Mouse (Mus musculus) B cell, adult 2 months (primary cell): Measurements from ENCODE around the gene Creb3.
"Not testable (repeated sequence)": the region's sequence is repeated elsewhere in the genome, so short reads cannot be mapped to it uniquely, and the experiment has no call there.

Experiments used
- DNase-seq, 2 experiments: peaks; one replicate each; pipeline ENCODE4 v3.0.0; 2022

Creb3 gene

DNA sequence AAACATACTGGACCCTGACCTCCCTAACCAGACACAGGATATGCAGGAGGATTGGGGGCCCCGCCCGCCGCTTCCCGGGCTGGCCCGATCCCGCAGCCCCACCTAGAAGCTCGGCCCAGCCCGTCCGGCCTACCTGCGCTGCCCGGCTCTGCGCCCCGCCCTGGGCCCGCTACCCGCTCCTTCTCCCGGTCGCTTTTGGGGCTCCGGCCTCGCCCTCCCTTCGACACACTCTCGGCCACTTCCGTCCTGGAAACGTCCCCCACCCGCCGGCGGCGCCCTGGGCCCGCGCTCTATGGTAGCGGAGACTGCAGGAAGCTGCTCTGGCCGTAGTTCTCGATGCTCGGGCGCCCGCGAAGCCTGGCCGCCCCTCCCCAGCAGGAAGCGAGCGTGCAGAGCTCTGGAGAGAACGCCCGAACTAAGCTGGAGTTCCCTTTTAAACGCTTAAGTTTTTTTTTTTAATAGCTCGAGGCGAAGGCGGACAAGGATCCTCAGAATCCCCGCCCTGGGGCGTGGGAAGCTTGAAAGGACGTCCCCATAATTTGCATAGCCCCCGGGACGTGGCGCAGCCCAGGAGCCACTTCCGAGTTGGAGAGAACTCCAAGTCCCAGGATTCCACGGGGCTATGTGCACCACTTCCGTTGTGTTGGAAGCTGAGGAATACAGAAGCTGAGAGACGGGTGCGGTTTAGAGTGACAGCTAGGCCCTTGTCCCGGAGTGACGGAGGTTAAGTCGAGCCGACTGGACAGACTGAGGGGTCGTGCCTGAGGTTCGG lies at the start of gene Creb3, which contains the start of gene Tln1:
Gene Creb3, plus strand, starts transcription at position 336 of the 772 bp plus-strand sequence.
Gene Tln1, minus strand, starts transcription at position 695 of the 772 bp plus-strand sequence.
- peak; percentile 96 to 97 for DNase-seq

DNA sequence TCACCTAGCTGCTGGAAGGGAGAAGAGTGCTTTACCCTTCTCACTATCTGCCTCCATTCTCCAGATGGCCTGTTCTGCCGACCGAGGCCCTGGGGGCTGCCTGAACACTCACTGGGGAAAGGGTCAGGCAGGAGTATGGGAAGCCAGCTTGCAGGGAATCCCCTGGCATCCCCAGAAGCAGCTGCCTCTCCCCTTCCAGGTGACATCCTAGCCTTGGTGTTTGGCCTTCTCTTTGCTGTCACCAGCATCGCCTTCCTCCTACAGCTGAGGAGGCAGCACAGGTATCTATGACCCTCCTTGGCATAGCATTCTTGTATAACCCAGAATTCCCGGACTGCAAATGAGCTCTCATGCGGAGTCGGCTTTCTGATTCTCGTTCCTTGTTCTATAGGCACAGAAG lies 49.5 kb upstream of the Creb3 start:
- no peak for DNase-seq

DNA sequence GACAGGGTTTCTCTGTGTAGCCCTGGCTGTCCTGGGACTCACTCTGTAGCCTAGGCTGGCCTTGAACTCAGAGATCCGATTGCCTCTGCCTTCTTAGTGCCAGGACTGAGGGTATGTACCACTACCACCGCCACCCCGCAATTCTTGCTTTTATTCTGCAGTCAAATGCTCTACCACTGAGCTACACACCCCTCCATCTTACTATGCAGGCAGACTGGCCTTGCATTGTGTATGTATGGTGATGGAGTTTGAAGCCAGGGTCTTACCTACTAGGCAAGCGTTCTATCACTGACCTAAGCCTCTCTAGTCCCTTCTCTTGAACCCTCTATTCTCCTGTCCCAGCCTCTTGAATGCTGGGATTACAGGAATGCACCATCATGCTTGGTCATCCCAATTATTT lies 48.8 kb upstream of the Creb3 start:
- no peak for DNase-seq

DNA sequence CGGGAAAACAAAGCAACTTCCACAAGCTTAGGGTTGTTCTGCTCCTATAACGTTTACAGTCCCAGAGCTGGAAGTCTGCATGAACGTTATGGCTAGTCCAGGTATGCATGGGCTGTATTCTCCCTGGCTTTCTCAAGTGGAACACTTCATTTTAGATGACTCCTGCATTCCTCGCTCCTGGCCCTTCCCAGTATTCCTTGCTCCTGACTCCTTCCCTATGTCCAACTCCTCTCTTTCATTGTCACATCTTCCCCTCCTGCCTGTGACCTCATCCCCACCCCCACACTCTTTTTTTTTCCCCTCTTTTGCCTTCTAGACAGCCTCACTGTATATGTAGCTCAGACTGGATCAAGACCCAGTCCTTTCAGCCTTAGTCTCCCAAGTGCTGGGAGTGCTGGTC lies 48.3 kb upstream of the Creb3 start:
- no peak for DNase-seq

DNA sequence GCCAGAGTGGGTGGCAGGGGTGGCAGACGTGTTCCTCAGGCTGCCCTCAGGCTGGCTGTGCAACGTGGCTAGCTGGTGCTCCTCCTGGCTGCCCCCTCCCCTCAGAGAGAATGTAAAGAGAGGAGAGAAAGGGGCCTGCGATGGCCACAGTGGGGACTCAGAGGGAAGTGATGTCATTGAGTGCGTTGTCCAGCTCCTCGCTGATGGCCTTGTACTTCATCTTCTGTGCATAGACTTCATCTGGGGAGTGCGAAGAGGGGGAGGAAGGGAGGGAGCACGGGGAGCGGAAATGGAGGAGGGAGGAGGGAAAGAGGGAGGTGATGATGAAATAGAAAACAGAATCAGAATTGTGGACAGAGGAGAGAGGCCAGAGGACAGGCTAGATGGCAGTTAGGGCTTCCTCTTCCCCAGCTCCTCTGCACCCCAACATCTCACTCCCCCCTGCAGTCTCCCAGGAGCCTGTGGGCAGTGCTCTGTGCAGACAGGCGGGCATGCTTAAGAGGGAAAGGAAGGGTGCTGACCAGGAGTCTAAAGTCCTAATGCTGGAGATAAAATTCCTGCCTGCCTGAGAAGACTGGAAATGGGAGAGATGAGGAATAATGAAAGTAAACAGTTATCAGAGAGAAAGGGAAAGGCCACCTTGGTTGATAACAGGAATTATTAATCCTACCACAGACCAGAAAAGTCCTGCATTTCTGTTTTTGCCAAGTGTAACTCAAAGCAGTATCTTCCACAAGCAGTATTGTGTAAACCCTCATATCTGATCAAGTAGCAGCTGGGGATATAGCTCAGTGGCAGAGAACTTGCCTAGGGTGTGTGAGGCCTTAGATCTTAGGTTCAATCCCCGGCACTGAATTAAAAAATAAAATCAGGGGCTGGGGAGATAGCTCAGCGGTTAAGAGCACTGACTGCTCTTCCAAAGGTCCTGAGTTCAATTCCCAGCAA lies 46.1 kb upstream of the Creb3 start:
- no peak for DNase-seq

DNA sequence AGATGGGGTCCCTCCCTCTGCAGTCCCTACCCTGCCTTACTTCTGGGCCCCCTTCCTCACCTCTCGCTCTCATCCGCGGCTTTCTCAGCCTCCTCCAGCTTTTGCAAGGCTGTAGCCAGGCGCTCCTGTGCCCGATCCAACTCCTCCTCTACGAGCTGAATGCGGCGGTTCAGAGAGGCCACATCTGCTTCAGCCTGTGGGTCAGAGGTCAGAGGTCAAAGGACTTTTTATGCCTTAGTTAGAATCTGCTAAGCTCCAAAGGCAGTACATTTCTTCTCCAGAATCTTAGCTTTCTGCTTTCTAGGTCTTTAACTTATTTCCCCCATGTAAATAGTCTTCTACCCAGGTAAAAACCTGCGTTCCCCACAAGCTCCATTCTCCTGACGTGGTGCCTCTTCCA lies 42.6 kb upstream of the Creb3 start:
- DNase-seq = no peak

DNA sequence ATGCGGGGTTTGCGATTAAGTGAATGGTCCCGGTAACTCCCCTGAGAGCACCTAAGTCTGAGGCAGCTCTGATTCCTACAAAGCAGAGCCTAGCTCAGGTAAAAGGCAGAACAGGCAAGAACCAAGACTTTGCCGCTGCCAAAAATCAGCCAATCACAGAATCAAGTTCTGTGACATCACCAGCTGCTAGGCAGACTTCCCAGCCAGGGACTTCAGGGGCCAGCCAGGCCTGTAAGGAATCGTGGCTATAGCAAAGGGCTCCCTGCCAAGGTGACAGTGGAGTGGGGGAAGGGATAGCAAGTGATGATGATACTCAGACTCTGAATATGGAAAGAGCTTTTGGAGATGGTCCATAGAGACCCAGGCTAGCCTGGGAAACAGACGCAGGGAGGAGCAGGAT lies 42.2 kb upstream of the Creb3 start:
- peak; percentile 94 to 95 for DNase-seq

DNA sequence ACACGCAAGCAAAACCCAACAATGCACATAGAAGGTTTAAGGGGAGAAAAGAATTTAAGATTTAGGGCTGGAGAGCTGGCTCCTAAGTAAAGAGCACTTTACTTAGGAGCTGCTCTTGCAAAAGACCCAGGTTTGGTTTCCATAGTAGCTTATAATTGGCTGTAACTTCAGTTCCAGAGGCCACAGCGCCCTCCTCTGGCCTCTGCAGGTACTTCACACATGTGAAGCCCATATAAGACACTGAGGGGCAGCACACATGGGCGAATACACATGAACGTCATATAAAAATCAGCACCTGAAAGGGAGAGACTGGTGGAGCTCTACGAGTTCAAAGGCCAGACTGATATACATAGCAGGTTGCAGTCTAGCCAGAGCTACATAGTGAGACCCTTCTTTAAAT lies 34.3 kb upstream of the Creb3 start:
- DNase-seq = peak; percentile 62 to 67

DNA sequence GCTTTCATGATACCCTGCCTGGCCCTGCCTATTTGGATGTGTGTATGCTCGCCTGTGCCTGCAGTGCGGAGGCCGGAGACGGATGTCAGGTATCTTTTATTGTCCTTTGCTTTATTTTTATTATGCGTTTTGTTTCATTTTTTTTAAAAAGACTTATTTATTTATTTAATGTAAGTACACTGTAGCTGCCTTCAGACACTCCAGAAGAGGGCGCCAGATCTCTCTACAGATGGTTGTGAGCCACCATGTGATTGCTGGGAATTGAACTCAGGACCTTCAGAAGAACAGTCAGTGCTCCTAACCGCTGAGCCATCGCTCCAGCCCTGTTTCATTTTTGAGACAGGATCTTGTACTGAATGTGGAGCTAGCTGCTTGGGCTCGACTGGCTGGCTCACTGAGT lies 33.6 kb upstream of the Creb3 start:
- peak; percentile 43 to 46 for DNase-seq

DNA sequence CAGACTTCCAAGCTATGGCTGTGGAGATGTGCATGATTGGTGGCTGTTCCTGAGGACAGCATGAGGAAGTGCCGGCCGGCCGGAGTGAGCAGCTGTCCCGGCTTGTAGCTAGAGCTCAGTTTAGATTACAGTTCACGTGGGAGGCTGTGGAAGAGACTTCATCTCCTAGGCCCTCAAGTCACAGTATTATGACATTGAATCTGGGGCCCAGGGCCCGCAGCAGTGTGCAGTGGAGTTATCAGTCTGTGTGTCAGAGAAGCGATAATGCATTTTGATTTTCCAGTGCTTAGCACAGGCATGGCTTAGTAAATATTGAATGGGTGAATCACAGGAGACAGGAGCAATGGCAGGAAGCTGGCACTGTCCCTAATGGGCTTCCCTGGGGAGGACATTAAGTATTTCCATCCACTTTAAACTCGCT lies 32.0 kb upstream of the Creb3 start:
- DNase-seq = no peak

DNA sequence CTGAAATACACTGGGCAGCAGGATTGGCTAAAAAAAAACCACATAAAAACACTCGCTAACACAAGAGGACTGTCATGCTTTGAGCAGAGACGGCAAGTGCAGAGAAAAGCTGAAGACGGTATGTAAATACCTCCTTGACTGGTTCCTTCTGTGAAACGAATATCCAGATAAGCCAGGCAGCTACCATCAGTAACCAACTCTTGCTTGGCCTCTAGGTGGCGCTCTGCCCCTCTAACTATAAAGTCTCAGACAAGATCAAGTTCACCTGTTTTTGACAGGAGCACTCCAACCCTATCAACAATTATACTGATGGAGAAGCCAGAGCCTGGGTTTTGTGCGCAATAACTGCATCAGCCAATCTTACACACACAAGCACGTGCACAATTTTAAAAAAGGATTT lies 31.6 kb upstream of the Creb3 start:
- DNase-seq = peak; percentile 85

DNA sequence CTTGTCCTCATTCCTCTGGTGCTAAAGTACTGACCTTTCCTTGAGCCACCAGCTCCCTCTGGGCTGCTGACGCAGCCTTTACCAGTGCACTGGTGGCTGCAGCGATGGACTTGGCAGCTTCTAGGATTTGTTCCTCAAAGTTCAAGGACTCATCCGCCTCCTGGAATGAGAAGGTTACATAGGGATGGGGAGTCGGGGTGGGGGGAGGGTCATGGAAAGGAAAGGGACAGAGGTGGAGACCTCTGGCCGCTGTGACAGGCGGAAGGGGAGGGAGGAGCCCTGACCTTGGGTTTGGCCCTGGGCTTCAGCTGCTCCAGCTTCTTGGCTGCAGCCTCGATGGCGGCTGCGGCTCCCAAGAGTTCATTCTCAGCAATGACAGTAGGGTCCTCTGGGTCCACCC lies 28.9 kb upstream of the Creb3 start:
- DNase-seq = no peak

DNA sequence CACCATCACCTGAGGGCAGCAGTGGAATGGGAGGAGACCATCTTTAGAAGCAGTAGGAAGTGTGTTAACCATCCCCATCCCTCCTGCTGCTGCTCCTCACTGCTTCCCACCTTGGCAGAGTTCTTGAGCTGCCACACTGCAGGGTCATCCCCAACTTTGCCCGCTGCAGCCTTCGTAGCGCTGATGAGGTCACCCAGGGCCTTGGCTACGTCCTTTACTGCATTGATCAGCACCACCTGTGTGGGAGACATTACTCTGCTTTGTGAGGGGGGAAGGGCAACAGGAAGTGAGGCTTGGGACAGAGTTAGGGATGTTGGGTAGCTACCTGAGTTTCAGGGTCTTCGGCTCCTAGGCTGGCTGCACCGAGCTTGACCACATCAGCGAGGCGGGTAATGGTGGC lies 26.5 kb upstream of the Creb3 start:
- no peak for DNase-seq

DNA sequence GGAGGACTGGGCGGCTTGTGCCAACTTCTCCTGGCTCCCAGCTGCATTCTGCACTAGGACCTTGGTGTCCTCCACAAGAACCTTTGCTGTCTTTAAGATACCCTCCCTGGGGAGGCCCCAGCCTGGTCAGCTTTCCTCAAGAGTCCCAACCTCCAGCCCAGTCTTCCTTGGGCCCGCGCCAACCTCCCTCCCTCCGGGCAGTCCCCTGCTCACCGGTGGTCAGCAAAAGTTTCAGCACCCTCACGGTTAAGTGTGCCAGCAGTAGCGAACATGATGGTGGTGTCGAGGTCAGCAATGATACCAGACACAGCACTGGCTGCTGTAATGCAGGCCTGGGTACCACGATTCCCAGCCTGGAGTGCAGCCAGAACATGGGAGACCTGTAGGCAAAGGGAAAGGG lies 26.1 kb upstream of the Creb3 start:
- DNase-seq = no peak

DNA sequence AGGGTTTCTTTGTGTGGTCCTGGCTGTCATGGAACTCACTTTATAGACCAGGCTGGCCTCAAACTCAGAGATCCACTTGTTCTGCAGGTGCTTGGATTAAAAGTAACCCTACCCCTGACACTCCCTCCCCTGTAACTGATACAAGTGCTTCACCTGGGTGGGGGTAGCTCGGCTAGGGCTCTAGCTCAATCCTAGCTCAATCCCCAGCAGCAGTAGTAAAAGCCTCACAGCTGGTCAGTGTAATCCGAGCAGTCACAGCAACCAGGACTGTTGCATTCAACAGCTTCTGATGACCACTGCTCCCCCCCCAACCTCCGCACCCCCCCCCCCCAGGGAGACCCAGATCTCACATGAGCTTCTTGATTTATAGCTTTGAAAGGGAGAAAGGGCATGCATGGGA lies 20.1 kb upstream of the Creb3 start:
- no peak for DNase-seq

DNA sequence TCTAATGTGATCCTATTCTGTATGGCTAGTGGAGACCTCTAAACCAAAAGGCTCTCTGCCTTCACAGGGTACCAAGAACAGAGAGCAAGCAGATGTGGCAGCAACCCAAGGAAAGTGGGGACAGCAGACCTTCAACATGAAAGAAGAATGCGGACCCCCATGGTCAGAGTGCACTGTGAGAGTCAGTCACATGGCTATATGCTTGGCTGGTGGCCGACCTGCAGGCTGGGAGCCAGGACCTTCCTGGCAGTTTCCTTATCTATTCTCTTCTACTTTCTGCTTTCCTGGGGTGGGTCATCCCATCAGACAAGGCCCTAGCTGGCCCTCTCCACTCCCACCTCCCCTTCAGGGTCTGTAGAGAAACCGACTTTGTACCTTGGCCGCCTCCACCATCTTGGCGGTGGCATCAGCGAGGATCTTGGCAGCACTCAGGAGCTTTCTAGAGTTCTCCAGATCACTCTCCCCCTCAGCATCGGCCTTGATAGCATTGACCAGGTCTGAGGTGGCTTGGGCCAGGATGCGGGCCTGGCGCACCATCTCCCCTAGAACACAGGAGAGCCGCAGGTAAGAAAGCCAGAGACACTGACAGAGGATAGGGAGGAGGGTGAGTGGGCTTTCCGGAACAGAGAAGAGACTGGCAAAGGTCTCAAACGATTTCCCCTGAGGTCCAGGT lies 15.6 kb upstream of the Creb3 start:
- no peak for DNase-seq

DNA sequence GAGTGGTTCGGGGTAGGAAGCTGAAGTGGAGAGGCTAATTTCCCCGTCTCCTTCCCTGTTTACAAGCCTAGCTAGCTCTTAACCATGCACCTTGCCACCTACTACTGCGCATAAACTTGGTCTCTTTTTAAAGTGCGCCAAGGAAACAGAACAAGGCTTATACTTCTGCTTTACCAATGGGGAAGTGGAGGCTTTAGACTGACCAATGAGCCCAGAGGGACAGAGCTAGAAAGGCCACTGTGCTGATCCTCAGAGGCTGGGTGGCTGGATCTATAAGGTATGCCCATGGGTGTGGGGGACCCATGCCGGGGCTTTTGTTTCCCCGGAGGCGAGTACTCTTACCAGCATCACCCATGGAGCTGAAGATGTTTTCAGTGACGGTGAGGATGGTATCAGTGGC lies 15.0 kb upstream of the Creb3 start:
- no peak for DNase-seq

DNA sequence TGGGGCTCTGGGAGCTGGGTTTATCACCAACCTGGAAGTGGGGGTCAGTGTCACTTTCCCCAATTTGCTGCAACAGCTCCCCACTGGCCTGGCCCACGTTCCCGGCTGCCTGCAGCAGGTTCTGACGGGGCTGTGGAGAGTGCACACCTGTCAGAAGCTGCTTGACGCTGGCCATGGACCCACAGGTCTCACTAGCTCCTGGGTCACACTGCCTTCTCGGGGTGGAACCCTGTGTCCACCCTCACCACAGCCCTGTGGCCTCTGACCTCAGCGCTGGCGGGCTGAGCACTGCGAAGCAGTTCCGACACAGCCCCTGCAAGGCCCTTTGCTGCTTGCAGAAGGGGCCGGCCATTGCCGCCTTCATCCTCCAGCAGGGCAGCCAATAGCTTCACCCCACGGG lies 13.1 kb upstream of the Creb3 start:
- DNase-seq = no peak

DNA sequence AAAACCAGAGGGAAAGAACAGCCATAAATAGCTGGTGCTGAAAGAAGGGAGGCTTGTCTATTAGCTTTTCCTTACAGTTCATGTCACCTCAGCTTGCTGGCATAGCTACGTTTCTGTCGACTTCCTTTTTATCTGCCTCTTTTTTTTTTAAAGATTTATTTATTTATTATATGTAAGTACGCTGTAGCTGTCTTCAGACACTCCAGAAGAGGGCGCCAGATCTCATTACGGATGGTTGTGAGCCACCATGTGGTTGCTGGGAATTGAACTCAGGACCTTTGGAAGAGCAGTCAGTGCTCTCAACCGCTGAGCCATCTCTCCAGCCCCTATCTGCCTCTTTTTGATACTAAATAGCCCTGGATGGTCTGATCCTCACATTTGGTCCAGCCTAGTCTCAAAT lies 10.3 kb upstream of the Creb3 start:
- DNase-seq = not testable (repeated sequence)

DNA sequence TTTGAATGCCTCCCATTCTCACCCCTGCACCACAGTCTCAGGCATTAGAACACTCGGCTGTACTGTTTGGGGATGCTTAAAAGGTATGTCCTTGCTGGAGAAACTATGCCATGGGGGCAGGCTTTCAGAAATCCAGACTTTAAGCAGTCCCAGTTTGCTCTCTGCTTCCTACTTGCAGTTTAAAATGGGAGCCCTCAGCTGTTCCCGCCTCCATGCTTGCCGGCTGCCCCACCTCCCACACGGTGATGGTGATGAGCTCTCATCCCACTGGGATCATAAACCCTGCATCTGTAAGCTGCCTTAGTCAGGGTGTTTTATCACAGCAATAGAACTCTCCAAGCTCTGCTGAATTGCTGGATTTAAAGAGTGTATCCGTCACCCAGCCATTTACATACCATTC lies 9.7 kb upstream of the Creb3 start:
- DNase-seq = no peak

DNA sequence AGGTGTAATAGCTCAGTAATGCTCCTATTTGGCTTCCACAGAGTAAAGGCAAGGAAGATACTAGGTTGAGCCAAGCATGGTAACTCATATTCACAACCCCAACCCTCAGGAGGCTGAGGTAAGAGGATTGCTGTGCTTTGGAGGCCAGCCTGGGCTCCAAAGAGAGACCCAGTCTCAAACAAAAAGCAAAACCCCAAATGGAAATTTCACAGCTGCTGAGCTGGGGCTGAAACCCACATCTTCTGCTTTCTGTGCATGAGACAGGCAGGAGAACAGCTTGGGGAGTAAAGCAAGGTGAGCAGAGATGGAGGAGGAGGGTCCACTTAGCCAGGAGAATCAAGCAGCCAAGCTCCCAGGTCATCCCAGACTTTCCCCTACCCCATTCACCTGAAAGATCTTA lies 8.2 kb upstream of the Creb3 start:
- no peak for DNase-seq

DNA sequence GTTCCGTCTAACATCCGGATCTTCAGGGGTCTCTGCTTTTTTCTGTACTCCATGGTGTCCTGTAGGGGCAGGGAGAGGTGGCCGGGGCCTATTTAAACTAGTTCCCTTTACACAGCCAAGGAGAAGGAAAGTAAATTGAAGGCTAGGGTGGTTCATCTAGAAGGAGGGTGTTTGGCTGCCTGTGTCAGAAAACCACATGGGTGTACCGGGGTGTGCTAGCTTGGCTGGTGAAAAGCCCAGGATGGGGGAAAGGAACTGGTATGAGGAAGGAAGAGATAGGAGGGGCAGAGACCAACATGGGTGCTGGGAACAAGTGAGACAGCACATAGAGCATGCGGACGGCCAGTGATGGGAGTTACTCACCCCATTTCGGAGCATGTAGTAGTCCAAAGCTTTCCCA lies 6.2 kb upstream of the Creb3 start:
- DNase-seq = no peak

DNA sequence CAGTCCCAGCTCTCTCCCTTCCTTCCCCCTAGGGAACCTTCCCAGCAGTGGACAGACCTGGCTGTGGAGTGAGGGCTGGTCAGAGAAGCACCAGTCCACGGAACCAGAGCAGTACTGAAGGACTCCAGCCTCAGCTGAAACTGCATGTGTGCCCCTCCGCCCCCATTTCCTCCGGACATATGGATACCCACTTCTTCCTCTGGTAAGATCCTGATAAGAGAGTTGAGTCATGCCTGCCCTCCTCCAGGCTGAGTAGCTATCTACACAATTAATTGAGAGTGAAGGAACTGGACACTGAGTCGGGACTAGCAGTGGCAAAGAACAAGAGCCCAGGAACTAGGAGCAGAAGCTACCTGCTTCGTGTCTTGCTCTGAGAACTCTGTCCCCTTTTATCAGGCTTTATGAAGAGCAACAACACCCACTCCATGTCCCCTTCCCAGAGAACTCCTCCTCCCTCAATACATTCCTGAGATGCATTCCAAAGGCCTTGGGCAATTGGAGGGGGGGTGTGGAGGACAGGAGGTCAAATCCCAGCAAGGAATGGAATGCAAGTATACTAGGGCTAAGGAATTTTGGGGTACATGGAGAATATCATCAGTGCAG lies 4.0 kb upstream of the Creb3 start:
- no peak for DNase-seq
